Mouse (Mus musculus): ENCODE measurements around the gene Id4. TPM values are rescaled to one million over a fixed set of nuclear protein-coding genes. Genes with fewer than 3 reads are reported as not detected.
A peak's percentile ranks its signal among the peaks of the same experiment; 100 is the strongest.

Gene Id4
- polyA plus RNA-seq, 1 experiment from 2014 or later, result 52.5 TPM

- ATAC-seq (ENCODE audit: insufficient read depth, low FRiP score, low TSS enrichment) (no peak), DNase-seq (ENCODE audit: low spot score) (no peak)
- 54% methylated on average over 2 of the region's 2 CpGs for WGBS
- H3K9me3 ChIP-seq (ENCODE audit: control insufficient read depth, low read length), result peaks cover 4% of the 10 kb centered on the region; the same call in 1 of the 2 replicates
- H3K4me3 ChIP-seq (ENCODE audit: low read depth, low read length), result no peak overlapping the region
- no peaks in the 10 kb centered on the region for H3K36me3 ChIP-seq (ENCODE audit: control insufficient read depth, insufficient read depth, low read length)
- no peaks in the 10 kb centered on the region for H3K4me1 ChIP-seq (ENCODE audit: control insufficient read depth, insufficient read depth, low read length)
- H3K4me2 ChIP-seq (ENCODE audit: low read depth), result no peak overlapping the region
- H3K27ac ChIP-seq (ENCODE audit: low read depth, low read length), result no peak overlapping the region
- no peak overlapping the region for H3K9ac ChIP-seq (ENCODE audit: low read length)
- no peaks in the 10 kb centered on the region for H3K27me3 ChIP-seq (ENCODE audit: control insufficient read depth, insufficient read depth, low read length)
Measured at GRCm38 (mm10) chr13:48252559-48252958, 8.5 kb upstream of the Id4 start.

- Histone ChIP-seq H3K4me3 (ENCODE audit: low read depth, low read length) (no peak overlapping the region), H3K36me3 (ENCODE audit: control insufficient read depth, insufficient read depth, low read length) (no peaks in the 10 kb centered on the region), H3K4me1 (ENCODE audit: control insufficient read depth, insufficient read depth, low read length) (peaks cover 4% of the 10 kb centered on the region), H3K27me3 (ENCODE audit: control insufficient read depth, insufficient read depth, low read length) (no peaks in the 10 kb centered on the region), H3K4me2 (ENCODE audit: low read depth) (no peak overlapping the region), H3K9me3 (ENCODE audit: control insufficient read depth, low read length) (peaks cover 4% of the 10 kb centered on the region; the same call in 1 of the 2 replicates), H3K27ac (ENCODE audit: low read depth, low read length) (no peak overlapping the region), H3K9ac (ENCODE audit: low read length) (no peak overlapping the region)
- DNase-seq (ENCODE audit: low spot score) (no peak), ATAC-seq (ENCODE audit: insufficient read depth, low FRiP score, low TSS enrichment) (no peak)
- WGBS, result 91% methylated on average over 8 of the region's 8 CpGs
Measured at GRCm38 (mm10) chr13:48255026-48255425, 6.0 kb upstream of the Id4 start.

- Histone ChIP-seq H3K36me3 (ENCODE audit: control insufficient read depth, insufficient read depth, low read length) (no peaks in the 10 kb centered on the region), H3K9ac (ENCODE audit: low read length) (peak overlapping the region; percentile 94), H3K27ac (ENCODE audit: low read depth, low read length) (peak overlapping the region; percentile 87), H3K4me1 (ENCODE audit: control insufficient read depth, insufficient read depth, low read length) (peaks cover 9% of the 10 kb centered on the region), H3K4me3 (ENCODE audit: low read depth, low read length) (peak overlapping the region; percentile 85), H3K4me2 (ENCODE audit: low read depth) (peak overlapping the region; percentile 51), H3K9me3 (ENCODE audit: control insufficient read depth, low read length) (no peaks in the 10 kb centered on the region), H3K27me3 (ENCODE audit: control insufficient read depth, insufficient read depth, low read length) (no peaks in the 10 kb centered on the region)
- DNase-seq (ENCODE audit: low spot score) (peak; percentile 74), ATAC-seq (ENCODE audit: insufficient read depth, low FRiP score, low TSS enrichment) (peak; percentile 13)
- under 1% methylated on average over 98 of the region's 98 CpGs for WGBS
Measured at GRCm38 (mm10) chr13:48261341-48262221, 553 bp downstream of the Id4 start.

- Histone ChIP-seq H3K4me3 (ENCODE audit: low read depth, low read length) (peak overlapping the region; percentile 85), H3K27me3 (ENCODE audit: control insufficient read depth, insufficient read depth, low read length) (no peaks in the 10 kb centered on the region), H3K9me3 (ENCODE audit: control insufficient read depth, low read length) (no peaks in the 10 kb centered on the region), H3K4me1 (ENCODE audit: control insufficient read depth, insufficient read depth, low read length) (peaks cover 9% of the 10 kb centered on the region), H3K27ac (ENCODE audit: low read depth, low read length) (peak overlapping the region; percentile 87), H3K9ac (ENCODE audit: low read length) (peak overlapping the region; percentile 94), H3K36me3 (ENCODE audit: control insufficient read depth, insufficient read depth, low read length) (no peaks in the 10 kb centered on the region), H3K4me2 (ENCODE audit: low read depth) (peak overlapping the region; percentile 51)
- ATAC-seq (ENCODE audit: insufficient read depth, low FRiP score, low TSS enrichment) (no peak), DNase-seq (ENCODE audit: low spot score) (peak; percentile 53)
- WGBS, result under 1% methylated on average over 24 of the region's 25 CpGs
Measured at GRCm38 (mm10) chr13:48262451-48262969, 1.5 kb downstream of the Id4 start.

- ATAC-seq (ENCODE audit: insufficient read depth, low FRiP score, low TSS enrichment), result no peak
- Histone ChIP-seq H3K4me1 (ENCODE audit: control insufficient read depth, insufficient read depth, low read length) (peaks cover 5% of the 10 kb centered on the region), H3K9me3 (ENCODE audit: control insufficient read depth, low read length) (no peaks in the 10 kb centered on the region), H3K27ac (ENCODE audit: low read depth, low read length) (no peak overlapping the region), H3K36me3 (ENCODE audit: control insufficient read depth, insufficient read depth, low read length) (no peaks in the 10 kb centered on the region), H3K4me3 (ENCODE audit: low read depth, low read length) (no peak overlapping the region), H3K9ac (ENCODE audit: low read length) (no peak overlapping the region), H3K27me3 (ENCODE audit: control insufficient read depth, insufficient read depth, low read length) (no peaks in the 10 kb centered on the region), H3K4me2 (ENCODE audit: low read depth) (peak overlapping the region; percentile 26)
- no peak for DNase-seq (ENCODE audit: low spot score)
- 73% methylated on average over 6 of the region's 6 CpGs for WGBS
Measured at GRCm38 (mm10) chr13:48265029-48265428, 4.0 kb downstream of the Id4 start.

- H3K9ac ChIP-seq (ENCODE audit: low read length), result no peak overlapping the region
- 7% methylated on average over 15 of the region's 15 CpGs for WGBS
Measured at GRCm38 (mm10) chr13:48273451-48274069, 12.5 kb downstream of the Id4 start.

GRCm38 (mm10) chr13:48274107-48274506 lies 13.1 kb downstream of the Id4 start:
- Histone ChIP-seq H3K4me3 (ENCODE audit: low read depth, low read length) (no peak overlapping the region), H3K27me3 (ENCODE audit: control insufficient read depth, insufficient read depth, low read length) (no peaks in the 10 kb centered on the region), H3K4me1 (ENCODE audit: control insufficient read depth, insufficient read depth, low read length) (peaks cover 2% of the 10 kb centered on the region; the same call in 1 of the 2 replicates), H3K27ac (ENCODE audit: low read depth, low read length) (no peak overlapping the region), H3K36me3 (ENCODE audit: control insufficient read depth, insufficient read depth, low read length) (no peaks in the 10 kb centered on the region), H3K9me3 (ENCODE audit: control insufficient read depth, low read length) (no peaks in the 10 kb centered on the region), H3K4me2 (ENCODE audit: low read depth) (no peak overlapping the region), H3K9ac (ENCODE audit: low read length) (no peak overlapping the region)
- DNase-seq (ENCODE audit: low spot score), result no peak
- WGBS, result 100% methylated on average over 1 of the region's 1 CpGs
- ATAC-seq (ENCODE audit: insufficient read depth, low FRiP score, low TSS enrichment), result no peak

More at GRCm38 (mm10) chr13:48273451-48274069, 12.5 kb downstream of the Id4 start:
- 0 out of 2 replicates have a peak, but pooled peaks have one; percentile 53 for ATAC-seq (ENCODE audit: insufficient read depth, low FRiP score, low TSS enrichment)
- Histone ChIP-seq H3K9me3 (ENCODE audit: control insufficient read depth, low read length) (no peaks in the 10 kb centered on the region), H3K27me3 (ENCODE audit: control insufficient read depth, insufficient read depth, low read length) (no peaks in the 10 kb centered on the region), H3K36me3 (ENCODE audit: control insufficient read depth, insufficient read depth, low read length) (no peaks in the 10 kb centered on the region), H3K27ac (ENCODE audit: low read depth, low read length) (no peak overlapping the region), H3K4me1 (ENCODE audit: control insufficient read depth, insufficient read depth, low read length) (peaks cover 2% of the 10 kb centered on the region; the same call in 1 of the 2 replicates), H3K4me2 (ENCODE audit: low read depth) (peak overlapping the region; percentile 40), H3K4me3 (ENCODE audit: low read depth, low read length) (no peak overlapping the region)
- DNase-seq (ENCODE audit: low spot score), result peak; percentile 68

GRCm38 (mm10) chr13:48276981-48277380 lies 16.0 kb downstream of the Id4 start:
- no peak overlapping the region for H3K27ac ChIP-seq (ENCODE audit: low read depth, low read length)

More at GRCm38 (mm10) chr13:48276981-48277380, 16.0 kb downstream of the Id4 start:
- Histone ChIP-seq H3K27me3 (ENCODE audit: control insufficient read depth, insufficient read depth, low read length) (no peaks in the 10 kb centered on the region), H3K4me3 (ENCODE audit: low read depth, low read length) (no peak overlapping the region), H3K9ac (ENCODE audit: low read length) (no peak overlapping the region), H3K4me2 (ENCODE audit: low read depth) (no peak overlapping the region), H3K36me3 (ENCODE audit: control insufficient read depth, insufficient read depth, low read length) (no peaks in the 10 kb centered on the region), H3K4me1 (ENCODE audit: control insufficient read depth, insufficient read depth, low read length) (peaks cover 2% of the 10 kb centered on the region; the same call in 1 of the 2 replicates), H3K9me3 (ENCODE audit: control insufficient read depth, low read length) (no peaks in the 10 kb centered on the region)
- WGBS, result 85% methylated on average over 7 of the region's 7 CpGs
- DNase-seq (ENCODE audit: low spot score), result no peak
- ATAC-seq (ENCODE audit: insufficient read depth, low FRiP score, low TSS enrichment), result no peak
